Mouse (Mus musculus): Measurements from ENCODE around the gene Dennd5b. TPM values are rescaled to one million over a fixed set of nuclear protein-coding genes. Genes with fewer than 3 reads are reported as not detected.
"Not testable (repeated sequence)": the region's sequence is repeated elsewhere in the genome, so short reads cannot be mapped to it uniquely, and the experiment has no call there.

The Dennd5b gene
- polyA plus RNA-seq, 1 experiment, result 1.7 TPM

GRCm38 (mm10) chr6:149139011-149139410, 37.5 kb upstream of the Dennd5b start:
- Histone ChIP-seq H3K27ac (ENCODE audit: control insufficient read depth, insufficient read depth, low read length) (no peak overlapping the region), H3K4me3 (ENCODE audit: control insufficient read depth, insufficient read depth, low read length) (no peak overlapping the region), H3K4me1 (replicated peaks; ENCODE audit: control insufficient read depth, insufficient read depth, low read length) (no peaks in the 10 kb centered on the region; the same call in 1 of the 2 replicates), H3K27me3 (ENCODE audit: control insufficient read depth, insufficient read depth, low read length) (no peaks in the 10 kb centered on the region), H3K36me3 (ENCODE audit: control insufficient read depth, insufficient read depth, low read length) (no peaks in the 10 kb centered on the region)
- no peak for DNase-seq
- no peak for TF ChIP-seq CTCF (IDR thresholded peaks at IDR 0.05; ENCODE audit: borderline replicate concordance, control insufficient read depth, extremely low read depth, insufficient read depth, low read length, poor library complexity)
- no peak for TF ChIP-seq POLR2A (IDR thresholded peaks at IDR 0.05; ENCODE audit: control insufficient read depth, extremely low read depth, insufficient read depth, low read length, poor library complexity)
- 98% methylated on average over 3 of the region's 3 CpGs for WGBS

DNA sequence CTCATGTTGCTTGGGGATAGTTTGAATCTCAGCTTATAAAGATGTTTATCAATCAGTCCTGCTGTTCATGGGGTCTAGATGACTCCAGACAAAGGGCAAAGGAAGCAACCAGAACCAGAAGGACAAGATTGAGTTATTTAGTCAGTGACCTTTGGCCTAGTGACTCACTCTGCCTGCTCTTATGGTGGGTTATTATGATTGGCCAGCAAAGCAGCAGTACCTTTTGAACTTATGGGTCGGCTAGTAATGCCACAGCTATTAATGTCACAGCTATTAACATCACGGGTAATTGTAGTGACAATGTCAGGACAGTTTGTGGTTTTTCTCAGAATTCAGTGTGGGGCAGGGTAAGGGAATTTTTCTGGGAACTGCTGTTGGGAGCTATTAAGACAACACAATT, 36.5 kb upstream of the Dennd5b start:
- 67% methylated on average over 2 of the region's 2 CpGs for WGBS

GRCm38 (mm10) chr6:149135631-149136030, 34.2 kb upstream of the Dennd5b start:
- 88% methylated on average over 6 of the region's 6 CpGs for WGBS
- TF ChIP-seq POLR2A (IDR thresholded peaks at IDR 0.05; ENCODE audit: control insufficient read depth, extremely low read depth, insufficient read depth, low read length, poor library complexity) (no peak), CTCF (IDR thresholded peaks at IDR 0.05; ENCODE audit: borderline replicate concordance, control insufficient read depth, extremely low read depth, insufficient read depth, low read length, poor library complexity) (no peak)
- H3K4me1 ChIP-seq (replicated peaks; ENCODE audit: control insufficient read depth, insufficient read depth, low read length), result no peaks in the 10 kb centered on the region

More for the DNA sequence above, 36.5 kb upstream of the Dennd5b start:
- H3K27me3 ChIP-seq (ENCODE audit: control insufficient read depth, insufficient read depth, low read length), result no peaks in the 10 kb centered on the region
- H3K4me1 ChIP-seq (replicated peaks; ENCODE audit: control insufficient read depth, insufficient read depth, low read length), result no peaks in the 10 kb centered on the region; the same call in 1 of the 2 replicates
- DNase-seq, result no peak
- H3K27ac ChIP-seq (ENCODE audit: control insufficient read depth, insufficient read depth, low read length), result no peak overlapping the region
- no peak overlapping the region for H3K4me3 ChIP-seq (ENCODE audit: control insufficient read depth, insufficient read depth, low read length)
- no peak for TF ChIP-seq CTCF (IDR thresholded peaks at IDR 0.05; ENCODE audit: borderline replicate concordance, control insufficient read depth, extremely low read depth, insufficient read depth, low read length, poor library complexity)
- no peak for TF ChIP-seq POLR2A (IDR thresholded peaks at IDR 0.05; ENCODE audit: control insufficient read depth, extremely low read depth, insufficient read depth, low read length, poor library complexity)
- no peaks in the 10 kb centered on the region for H3K36me3 ChIP-seq (ENCODE audit: control insufficient read depth, insufficient read depth, low read length)

DNA sequence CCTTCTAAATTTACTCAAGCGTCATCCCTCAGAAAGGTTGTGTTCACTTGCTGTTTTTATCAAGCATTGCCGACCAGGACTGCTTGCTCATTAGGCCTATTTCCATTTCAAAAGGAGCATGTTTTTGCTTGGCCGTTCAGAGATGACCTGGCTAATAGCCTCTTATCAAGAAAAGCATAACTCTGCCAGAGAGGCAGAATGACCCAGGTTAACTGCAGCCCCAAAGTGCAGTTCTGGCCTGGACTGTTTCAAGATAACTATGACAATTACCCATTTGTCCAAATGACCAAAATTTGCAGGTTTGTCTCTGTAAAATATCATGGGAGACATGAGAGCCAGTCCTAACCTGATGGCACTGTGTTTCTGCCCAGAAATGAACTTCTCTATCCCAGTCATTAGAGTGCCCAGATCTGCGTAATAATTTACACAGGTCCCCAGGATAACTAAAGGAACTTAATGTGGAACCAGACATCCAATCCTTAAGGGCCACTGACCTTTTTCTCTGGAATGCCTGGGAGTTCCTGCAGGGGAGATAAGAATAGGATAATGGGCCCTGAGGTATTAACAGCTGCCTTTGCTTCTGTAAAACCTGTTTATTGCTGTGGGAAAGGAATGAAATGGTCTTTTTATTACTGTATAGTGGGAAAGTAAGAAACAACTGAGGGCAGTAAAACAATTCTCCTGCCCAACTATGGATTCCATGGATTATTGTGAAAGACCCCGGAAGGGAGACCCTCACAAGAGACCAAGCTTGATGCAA, 33.1 kb upstream of the Dennd5b start:
- DNase-seq, result no peak
- no peaks in the 10 kb centered on the region for H3K4me1 ChIP-seq (replicated peaks; ENCODE audit: control insufficient read depth, insufficient read depth, low read length)
- WGBS, result 88% methylated on average over 5 of the region's 5 CpGs
- no peak overlapping the region for H3K27ac ChIP-seq (ENCODE audit: control insufficient read depth, insufficient read depth, low read length)
- H3K4me3 ChIP-seq (ENCODE audit: control insufficient read depth, insufficient read depth, low read length), result no peak overlapping the region
- no peaks in the 10 kb centered on the region for H3K36me3 ChIP-seq (ENCODE audit: control insufficient read depth, insufficient read depth, low read length)
- TF ChIP-seq CTCF (IDR thresholded peaks at IDR 0.05; ENCODE audit: borderline replicate concordance, control insufficient read depth, extremely low read depth, insufficient read depth, low read length, poor library complexity) (no peak), POLR2A (IDR thresholded peaks at IDR 0.05; ENCODE audit: control insufficient read depth, extremely low read depth, insufficient read depth, low read length, poor library complexity) (no peak)
- no peaks in the 10 kb centered on the region for H3K27me3 ChIP-seq (ENCODE audit: control insufficient read depth, insufficient read depth, low read length)

More at GRCm38 (mm10) chr6:149135631-149136030, 34.2 kb upstream of the Dennd5b start:
- no peak for DNase-seq
- Histone ChIP-seq H3K36me3 (ENCODE audit: control insufficient read depth, insufficient read depth, low read length) (no peaks in the 10 kb centered on the region), H3K4me3 (ENCODE audit: control insufficient read depth, insufficient read depth, low read length) (no peak overlapping the region), H3K27me3 (ENCODE audit: control insufficient read depth, insufficient read depth, low read length) (no peaks in the 10 kb centered on the region), H3K27ac (ENCODE audit: control insufficient read depth, insufficient read depth, low read length) (no peak overlapping the region)

DNA sequence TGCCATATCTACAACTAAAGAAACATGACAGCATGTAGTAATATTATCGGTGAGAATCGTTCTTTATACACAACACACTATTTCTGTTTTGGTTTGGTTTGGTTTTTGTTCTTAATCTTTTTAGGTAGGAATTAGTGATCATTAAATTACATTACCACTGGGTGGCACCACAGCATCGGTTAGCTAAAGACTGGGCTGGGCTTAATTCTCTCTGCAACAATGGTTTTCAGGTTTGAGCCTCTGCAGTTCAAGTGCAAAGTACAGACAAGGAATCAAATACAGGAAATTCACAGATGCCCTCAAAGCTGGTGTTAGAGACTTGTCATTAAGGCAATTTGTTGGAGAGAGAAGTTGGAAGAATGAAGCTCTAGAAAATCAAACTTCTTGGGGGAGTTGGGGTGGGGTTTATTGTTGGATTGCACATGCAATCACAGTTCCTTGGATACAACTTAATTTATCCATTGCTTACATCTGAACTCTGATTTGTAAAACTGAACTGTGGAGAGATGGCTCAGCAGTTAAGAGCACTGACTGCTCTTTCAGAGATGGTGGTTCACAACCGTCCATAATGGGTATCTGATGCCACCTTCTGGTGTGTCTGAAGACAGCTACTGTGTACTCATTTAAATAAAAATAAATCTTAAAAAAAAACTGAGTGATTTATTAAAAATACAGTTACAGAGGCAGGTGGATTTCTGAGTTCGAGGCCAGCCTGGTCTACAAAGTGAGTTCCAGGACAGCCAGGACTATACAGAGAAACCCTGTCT, 31.0 kb upstream of the Dennd5b start:
- WGBS, result 25% methylated on average over 5 of the region's 5 CpGs
- no peak overlapping the region for H3K4me3 ChIP-seq (ENCODE audit: control insufficient read depth, insufficient read depth, low read length)
- H3K36me3 ChIP-seq (ENCODE audit: control insufficient read depth, insufficient read depth, low read length), result no peaks in the 10 kb centered on the region
- peak; percentile 39 for DNase-seq
- H3K27ac ChIP-seq (ENCODE audit: control insufficient read depth, insufficient read depth, low read length), result no peak overlapping the region
- TF ChIP-seq CTCF (IDR thresholded peaks at IDR 0.05; ENCODE audit: borderline replicate concordance, control insufficient read depth, extremely low read depth, insufficient read depth, low read length, poor library complexity), result no peak
- no peaks in the 10 kb centered on the region for H3K27me3 ChIP-seq (ENCODE audit: control insufficient read depth, insufficient read depth, low read length)
- H3K4me1 ChIP-seq (replicated peaks; ENCODE audit: control insufficient read depth, insufficient read depth, low read length), result no peaks in the 10 kb centered on the region

DNA sequence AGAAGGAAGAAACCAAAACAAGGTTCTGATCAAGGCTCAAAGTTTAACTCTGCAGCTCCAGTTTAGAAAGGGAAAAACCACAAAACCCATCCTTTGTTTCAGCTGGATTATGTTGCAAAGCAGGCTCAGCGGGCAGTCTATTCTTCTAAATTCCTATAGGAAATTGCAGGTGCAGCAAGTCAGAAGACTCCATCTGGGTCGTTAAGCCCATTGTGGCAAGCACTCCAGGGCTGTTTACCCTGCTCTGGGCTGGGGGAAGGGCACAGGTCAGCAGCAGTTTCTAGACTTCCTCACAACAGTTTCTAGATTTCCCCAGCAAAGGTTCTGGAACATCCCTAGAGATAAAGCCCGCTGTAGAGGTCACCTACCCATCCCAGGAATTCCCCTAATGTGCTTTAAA, 29.6 kb upstream of the Dennd5b start:
- no peak for DNase-seq
- no peak for TF ChIP-seq POLR2A (IDR thresholded peaks at IDR 0.05; ENCODE audit: control insufficient read depth, extremely low read depth, insufficient read depth, low read length, poor library complexity)
- TF ChIP-seq CTCF (IDR thresholded peaks at IDR 0.05; ENCODE audit: borderline replicate concordance, control insufficient read depth, extremely low read depth, insufficient read depth, low read length, poor library complexity), result no peak
- 60% methylated on average over 3 of the region's 3 CpGs for WGBS

GRCm38 (mm10) chr6:149129870-149130269, 28.4 kb upstream of the Dennd5b start, which contains the start of gene Gm10203:
Gm10203 (plus strand) TSS chr6:149130170.
- DNase-seq; H3K4me1 ChIP-seq (replicated peaks; ENCODE audit: control insufficient read depth, insufficient read depth, low read length); H3K27ac ChIP-seq (ENCODE audit: control insufficient read depth, insufficient read depth, low read length); H3K27me3 ChIP-seq (ENCODE audit: control insufficient read depth, insufficient read depth, low read length); H3K36me3 ChIP-seq (ENCODE audit: control insufficient read depth, insufficient read depth, low read length); H3K4me3 ChIP-seq (ENCODE audit: control insufficient read depth, insufficient read depth, low read length): not testable (repeated sequence)
- 98% methylated on average over 8 of the region's 8 CpGs for WGBS

More for the DNA sequence above, 29.6 kb upstream of the Dennd5b start:
- Histone ChIP-seq H3K36me3 (ENCODE audit: control insufficient read depth, insufficient read depth, low read length) (no peaks in the 10 kb centered on the region), H3K27me3 (ENCODE audit: control insufficient read depth, insufficient read depth, low read length) (no peaks in the 10 kb centered on the region), H3K4me1 (replicated peaks; ENCODE audit: control insufficient read depth, insufficient read depth, low read length) (no peaks in the 10 kb centered on the region), H3K4me3 (ENCODE audit: control insufficient read depth, insufficient read depth, low read length) (no peak overlapping the region), H3K27ac (ENCODE audit: control insufficient read depth, insufficient read depth, low read length) (no peak overlapping the region)

Measured in thymus, adult 2 months (tissue).